Mouse (Mus musculus) kidney, embryonic 14.5 days (tissue): ENCODE results near the gene Wdr18. TPM values are rescaled to one million over a fixed set of nuclear protein-coding genes. Genes with fewer than 3 reads are reported as not detected.

Experiments
- ATAC-seq: fragments of 200-750 bp; cut with Nextera tagmentation; 2 replicates; pipeline ENCODE4 v1.8.0; 2017; ENCODE audit warnings: moderate number of reproducible peaks, mild to moderate bottlenecking, moderate TSS enrichment, moderate library complexity; ENCODE audit not compliant: low FRiP score, low TSS enrichment
- H3K27ac ChIP-seq: fragments of 300-500 bp; sonication (generic); 2 replicates; pipeline ENCODE4 v1.5.1; 2014; ENCODE audit warnings: low read depth, mild to moderate bottlenecking, low read length, moderate library complexity, mixed read lengths
- H3K27me3 ChIP-seq: fragments of 300-500 bp; sonication (generic); 2 replicates; pipeline ENCODE4 v1.6.1; 2014; ENCODE audit warnings: mild to moderate bottlenecking, low read length; ENCODE audit not compliant: control insufficient read depth, insufficient read depth
- H3K36me3 ChIP-seq: fragments of 300-500 bp; sonication (generic); 2 replicates; pipeline ENCODE4 v1.6.1; 2014; ENCODE audit warnings: low read length, mixed read lengths; ENCODE audit not compliant: control insufficient read depth, insufficient read depth
- H3K4me1 ChIP-seq: fragments of 300-500 bp; sonication (generic); 2 replicates; pipeline ENCODE4 v1.6.1; 2014; ENCODE audit warnings: low read length, mixed read lengths; ENCODE audit not compliant: control insufficient read depth, insufficient read depth
- H3K4me2 ChIP-seq: fragments of 300-500 bp; sonication (generic); replicated peaks from 2 replicates; pipeline ENCODE4 v1.6.1; 2014; ENCODE audit warnings: low read depth, mild to moderate bottlenecking, low read length
- H3K4me3 ChIP-seq: fragments of 300-500 bp; sonication (generic); 2 replicates; pipeline ENCODE4 v1.5.1; 2014; ENCODE audit warnings: mild to moderate bottlenecking, low read length
- H3K9ac ChIP-seq: fragments of 300-500 bp; sonication (generic); 2 replicates; pipeline ENCODE4 v1.6.1; 2014; ENCODE audit warnings: low read depth, mild to moderate bottlenecking, low read length, moderate library complexity
- H3K9me3 ChIP-seq: fragments of 300-500 bp; sonication (generic); 2 replicates; pipeline ENCODE4 v1.6.1; 2016; ENCODE audit warnings: low read length; ENCODE audit not compliant: control insufficient read depth
- WGBS: fragments of 180-500 bp; shearing (Covaris S2); extraction: QIAGEN DNeasy Blood & Tissue Kit; methylation state at CpG from one replicate; pipeline ENCODE4 v1.1.7; 2014; 5-methylcytosine and 5-hydroxymethylcytosine counted together
- polyA plus RNA-seq: library from polyadenylated mRNA; unstranded; fragments of >200 nt; fragmentation: Nextera tagmentation; extraction: Ambion mirVana; gene quantifications from 2 replicates; pipeline ENCODE4 v1.2.1, GENCODE M21; 2014

Wdr18 gene
- polyA plus RNA-seq, 1 experiment from 2014 or later: 132 TPM

DNA sequence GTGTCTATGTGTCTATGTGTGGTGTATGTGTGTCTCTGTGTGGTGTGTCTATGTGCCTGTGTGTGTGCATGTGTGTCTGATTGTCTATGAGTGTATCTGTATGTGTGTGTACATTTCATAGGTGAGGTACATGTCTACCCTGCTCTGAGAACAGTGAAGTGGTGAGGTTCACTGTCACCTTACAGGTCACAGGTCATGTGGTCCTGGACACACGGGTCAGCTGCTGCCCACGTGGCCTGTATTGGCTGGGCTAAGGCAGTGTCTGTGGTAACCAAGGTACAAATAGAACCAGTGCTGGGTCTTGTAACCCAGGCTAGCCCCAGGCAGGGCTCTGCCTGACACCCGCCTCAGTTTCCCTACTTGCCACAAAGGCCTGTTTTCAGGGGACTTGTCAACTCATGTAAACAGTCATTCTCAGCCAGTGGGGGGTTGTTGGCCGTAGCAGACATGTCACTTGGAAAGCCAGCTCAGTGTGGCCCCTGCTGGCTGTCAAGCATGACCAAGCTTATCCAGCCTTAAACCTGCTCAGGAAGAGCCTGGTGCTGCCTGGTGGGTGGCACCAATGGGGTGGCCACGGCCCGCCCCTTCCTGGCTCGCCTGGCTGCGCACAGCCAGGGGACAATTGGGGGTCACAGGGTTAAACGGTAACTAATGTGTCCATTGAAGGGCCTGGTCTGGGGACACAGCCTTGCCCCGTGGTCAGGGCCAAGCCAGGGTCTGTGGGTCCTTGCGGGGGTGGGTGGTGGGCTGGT, 22.0 kb upstream of the Wdr18 start:
- Histone ChIP-seq H3K36me3 (peaks cover 48% of the 10 kb centered on the region; the same call in 1 of the 2 replicates), H3K4me2 (no peak overlapping the region), H3K9me3 (no peaks in the 10 kb centered on the region), H3K9ac (no peak overlapping the region), H3K27me3 (no peaks in the 10 kb centered on the region), H3K4me3 (no peak overlapping the region), H3K4me1 (peaks cover 57% of the 10 kb centered on the region), H3K27ac (peak overlapping the region; percentile 52)
- WGBS: 61% methylated on average over 11 of the region's 11 CpGs
- peak; percentile 62; the same call in 1 of the 2 replicates for ATAC-seq

DNA sequence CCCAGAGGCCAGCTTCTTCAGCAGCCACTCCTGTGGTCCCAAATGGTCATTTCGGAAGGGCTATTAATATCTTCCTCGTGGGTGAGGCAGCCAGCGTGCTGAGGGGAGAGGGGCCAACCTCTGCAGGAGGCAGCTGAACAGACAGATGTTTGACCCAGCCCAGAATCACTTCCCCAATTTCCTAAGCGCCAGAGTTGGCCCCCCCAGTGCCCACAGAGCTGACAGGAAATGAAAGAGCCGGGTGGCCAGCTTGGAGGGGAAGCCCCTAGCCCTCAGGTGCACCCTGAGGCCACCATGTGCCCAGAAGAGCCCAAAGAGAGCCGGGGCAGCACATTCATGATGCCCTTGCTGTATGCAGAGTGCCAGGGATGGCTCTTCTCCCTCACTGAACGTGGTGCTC, 19.2 kb upstream of the Wdr18 start:
- no peak overlapping the region for H3K9ac ChIP-seq
- H3K36me3 ChIP-seq: peaks cover 35% of the 10 kb centered on the region; the same call in 1 of the 2 replicates
- peaks cover 57% of the 10 kb centered on the region for H3K4me1 ChIP-seq
- 60% methylated on average over 7 of the region's 7 CpGs for WGBS
- no peak for ATAC-seq
- no peak overlapping the region for H3K4me3 ChIP-seq
- H3K27me3 ChIP-seq: no peaks in the 10 kb centered on the region
- no peak overlapping the region for H3K27ac ChIP-seq
- no peaks in the 10 kb centered on the region for H3K9me3 ChIP-seq
- H3K4me2 ChIP-seq: no peak overlapping the region

DNA sequence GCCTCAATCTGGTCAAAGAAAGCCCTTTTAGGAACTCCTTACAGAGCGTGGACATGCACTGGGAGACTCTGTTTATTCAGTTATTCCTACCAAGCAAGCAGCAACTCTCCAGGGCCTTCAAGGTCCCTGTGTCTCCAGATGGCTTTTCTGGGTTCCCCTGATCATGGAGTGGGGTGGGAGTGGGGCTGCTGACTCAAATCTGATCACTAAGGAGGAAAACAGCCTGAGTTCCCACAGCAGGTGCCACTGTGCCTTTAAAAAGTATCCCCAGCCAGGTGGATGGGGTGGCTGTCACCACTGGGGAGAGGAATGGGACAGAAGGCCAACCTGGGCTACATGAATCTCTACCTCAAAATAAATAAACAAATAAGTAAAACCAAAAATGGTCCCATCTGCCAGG, 17.0 kb upstream of the Wdr18 start:
- no peaks in the 10 kb centered on the region for H3K9me3 ChIP-seq
- peaks cover 55% of the 10 kb centered on the region for H3K4me1 ChIP-seq
- no peak for ATAC-seq
- no peak overlapping the region for H3K4me2 ChIP-seq
- peak overlapping the region; percentile 17; the same call in 1 of the 2 replicates for H3K27ac ChIP-seq
- no peak overlapping the region for H3K4me3 ChIP-seq
- no peaks in the 10 kb centered on the region for H3K27me3 ChIP-seq
- no peak overlapping the region for H3K9ac ChIP-seq
- 86% methylated on average over 1 of the region's 1 CpGs for WGBS
- peaks cover 23% of the 10 kb centered on the region; the same call in 1 of the 2 replicates for H3K36me3 ChIP-seq

DNA sequence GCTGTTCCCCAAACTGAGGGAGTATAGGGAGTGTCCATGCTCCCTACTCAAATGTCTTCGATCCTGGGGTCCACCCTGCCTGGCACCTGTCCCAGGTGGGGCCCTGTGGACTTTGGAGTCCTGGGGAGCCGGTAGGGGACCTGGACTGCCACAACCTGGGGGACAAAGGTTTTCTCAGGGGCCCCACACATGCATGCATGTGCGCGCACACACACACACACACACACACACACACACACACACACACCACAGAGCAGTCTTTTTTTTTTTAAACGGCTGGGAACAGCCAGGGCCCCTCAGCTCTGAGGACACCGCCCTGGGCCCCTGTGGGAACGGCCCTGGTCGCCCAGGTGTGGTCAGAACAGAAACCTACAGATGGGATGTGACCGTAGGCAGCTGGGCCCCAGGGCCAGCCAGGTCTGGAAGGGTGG, 16.5 kb upstream of the Wdr18 start:
- no peaks in the 10 kb centered on the region for H3K9me3 ChIP-seq
- peaks cover 50% of the 10 kb centered on the region for H3K4me1 ChIP-seq
- no peak overlapping the region for H3K4me2 ChIP-seq
- ATAC-seq: no peak
- peaks cover 22% of the 10 kb centered on the region; the same call in 1 of the 2 replicates for H3K36me3 ChIP-seq
- H3K9ac ChIP-seq: no peak overlapping the region
- WGBS: 49% methylated on average over 9 of the region's 9 CpGs
- no peaks in the 10 kb centered on the region for H3K27me3 ChIP-seq
- no peak overlapping the region for H3K4me3 ChIP-seq
- H3K27ac ChIP-seq: no peak overlapping the region

DNA sequence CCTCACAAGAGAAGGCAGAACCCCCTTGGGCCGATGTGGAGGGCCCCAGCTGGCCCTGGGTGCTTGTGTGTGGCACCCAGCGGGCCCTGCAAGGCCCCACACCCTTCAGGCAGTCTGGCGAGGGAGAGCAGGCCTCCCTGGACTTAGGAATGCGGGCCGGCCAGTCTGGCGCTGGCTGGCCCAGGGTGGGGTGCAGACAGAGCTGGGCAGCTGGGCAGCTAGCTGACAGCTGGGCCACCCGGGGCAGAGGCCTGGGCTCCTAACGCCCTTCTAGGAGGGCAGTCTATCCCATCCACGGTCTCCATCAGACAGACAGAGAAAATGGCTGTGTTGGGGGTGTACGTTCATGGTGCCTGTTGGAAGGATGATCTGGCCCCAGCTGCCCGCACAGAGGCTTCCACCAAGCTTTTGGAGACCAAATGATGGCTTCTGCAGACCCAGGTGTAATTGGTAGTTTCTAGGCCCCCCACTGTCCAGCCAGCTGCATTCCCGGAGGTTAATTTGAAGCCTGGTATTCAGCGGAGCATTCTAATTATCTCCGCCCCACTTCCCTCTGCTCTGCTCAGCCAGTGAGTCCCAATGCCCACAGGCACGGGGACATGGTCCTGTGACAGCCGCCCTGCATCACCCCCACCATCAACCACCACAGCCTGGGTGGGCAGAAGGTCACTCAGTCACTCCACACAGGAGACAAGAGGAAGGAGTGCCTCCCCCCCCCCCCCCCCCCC, 14.3 kb upstream of the Wdr18 start:
- H3K4me1 ChIP-seq: peaks cover 44% of the 10 kb centered on the region
- peaks cover 36% of the 10 kb centered on the region for H3K36me3 ChIP-seq
- 0 out of 2 replicates have a peak overlapping the region, but pooled peaks have one; percentile 37 for H3K9ac ChIP-seq
- ATAC-seq: peak; percentile 81
- peak overlapping the region; percentile 27; the same call in 1 of the 2 replicates for H3K4me2 ChIP-seq
- H3K27ac ChIP-seq: peak overlapping the region; percentile 78
- H3K9me3 ChIP-seq: no peaks in the 10 kb centered on the region
- WGBS: 30% methylated on average over 16 of the region's 16 CpGs
- H3K27me3 ChIP-seq: no peaks in the 10 kb centered on the region
- no peak overlapping the region for H3K4me3 ChIP-seq

DNA sequence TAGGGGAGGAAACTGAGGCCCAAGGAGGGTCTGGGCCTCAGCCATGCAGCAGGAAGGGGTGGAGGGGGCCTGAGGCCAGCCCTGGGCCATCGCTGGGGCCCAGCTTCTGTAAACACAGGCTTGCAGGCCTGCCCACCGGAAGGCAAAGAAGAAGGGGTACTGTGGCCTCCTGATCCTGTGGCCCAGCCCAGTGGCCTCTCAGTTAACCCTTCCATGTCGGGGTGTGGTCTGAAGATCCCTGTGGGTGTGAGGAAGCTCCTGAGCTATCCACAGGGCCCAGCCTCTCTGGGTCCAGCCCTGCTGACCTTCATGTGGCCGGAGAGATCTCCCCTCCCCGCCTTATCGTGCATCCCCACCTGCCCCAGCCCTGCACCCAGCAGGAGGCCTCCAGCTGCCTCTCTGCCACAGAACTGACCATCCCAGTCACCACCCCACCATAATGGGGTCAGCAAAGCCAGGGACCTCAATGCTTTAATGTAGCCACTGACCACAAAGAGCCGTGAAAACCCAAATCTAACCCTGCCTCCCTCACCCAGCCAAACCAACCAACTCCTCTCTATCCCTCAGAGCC, 13.1 kb upstream of the Wdr18 start:
- no peaks in the 10 kb centered on the region for H3K9me3 ChIP-seq
- H3K4me3 ChIP-seq: no peak overlapping the region
- peaks cover 41% of the 10 kb centered on the region for H3K36me3 ChIP-seq
- H3K27ac ChIP-seq: peak overlapping the region; percentile 78; the same call in 1 of the 2 replicates
- peak overlapping the region; percentile 37; the same call in 1 of the 2 replicates for H3K9ac ChIP-seq
- peak overlapping the region; percentile 27; the same call in 1 of the 2 replicates for H3K4me2 ChIP-seq
- no peaks in the 10 kb centered on the region for H3K27me3 ChIP-seq
- 11% methylated on average over 7 of the region's 7 CpGs for WGBS
- H3K4me1 ChIP-seq: peaks cover 44% of the 10 kb centered on the region
- ATAC-seq: 0 out of 2 replicates have a peak, but pooled peaks have one; percentile 13

DNA sequence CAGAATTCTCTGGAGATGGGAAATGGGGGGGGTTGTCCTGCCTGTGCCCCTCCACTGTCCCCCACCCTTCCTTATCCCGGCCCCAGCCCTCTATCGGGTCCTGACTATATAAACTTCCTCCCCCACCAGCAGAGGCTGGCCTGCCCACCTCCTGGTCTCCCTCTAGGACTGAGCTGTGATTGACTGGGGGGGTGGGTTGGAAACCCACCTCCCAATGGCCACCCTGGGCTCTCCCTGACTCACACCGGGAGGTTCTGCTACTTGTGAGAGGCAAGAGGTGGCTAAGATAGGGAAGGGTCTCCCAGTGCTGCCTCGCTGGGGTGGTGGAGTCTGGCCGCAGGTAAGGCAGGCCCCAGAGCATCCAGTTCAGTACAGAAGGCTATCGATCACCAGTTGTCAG, 12.4 kb upstream of the Wdr18 start:
- no peaks in the 10 kb centered on the region for H3K9me3 ChIP-seq
- H3K9ac ChIP-seq: no peak overlapping the region
- H3K4me1 ChIP-seq: peaks cover 44% of the 10 kb centered on the region
- no peaks in the 10 kb centered on the region for H3K27me3 ChIP-seq
- H3K36me3 ChIP-seq: peaks cover 36% of the 10 kb centered on the region
- H3K4me3 ChIP-seq: no peak overlapping the region
- no peak for ATAC-seq
- H3K27ac ChIP-seq: no peak overlapping the region
- WGBS: 72% methylated on average over 6 of the region's 6 CpGs
- no peak overlapping the region for H3K4me2 ChIP-seq

DNA sequence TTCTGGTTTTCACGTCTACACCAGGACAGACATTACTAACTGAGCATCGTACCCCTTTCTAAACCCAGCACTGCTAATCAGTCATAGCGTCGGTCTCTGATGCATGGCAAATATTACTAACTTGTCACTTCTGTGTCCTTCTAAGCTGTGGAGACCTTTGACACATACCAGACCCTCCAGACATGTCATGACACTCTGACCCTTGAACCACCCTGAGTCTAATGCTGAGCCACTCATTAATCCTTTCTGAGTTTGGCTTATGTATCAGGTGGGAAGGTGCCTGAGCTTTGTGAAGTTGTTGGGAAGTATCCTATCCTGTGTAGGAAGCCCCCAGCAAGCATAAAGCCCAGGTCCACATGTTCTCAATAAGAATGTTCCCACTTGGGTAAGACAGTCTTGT, 10.1 kb upstream of the Wdr18 start:
- no peak for ATAC-seq
- peaks cover 47% of the 10 kb centered on the region for H3K36me3 ChIP-seq
- 95% methylated on average over 4 of the region's 4 CpGs for WGBS
- no peaks in the 10 kb centered on the region for H3K9me3 ChIP-seq
- H3K27ac ChIP-seq: no peak overlapping the region
- no peak overlapping the region for H3K4me2 ChIP-seq
- H3K9ac ChIP-seq: no peak overlapping the region
- H3K4me3 ChIP-seq: no peak overlapping the region
- H3K4me1 ChIP-seq: peaks cover 29% of the 10 kb centered on the region
- H3K27me3 ChIP-seq: no peaks in the 10 kb centered on the region
